Mouse (Mus musculus): ENCODE data around the gene Fam102b.

Gene Fam102b

DNA sequence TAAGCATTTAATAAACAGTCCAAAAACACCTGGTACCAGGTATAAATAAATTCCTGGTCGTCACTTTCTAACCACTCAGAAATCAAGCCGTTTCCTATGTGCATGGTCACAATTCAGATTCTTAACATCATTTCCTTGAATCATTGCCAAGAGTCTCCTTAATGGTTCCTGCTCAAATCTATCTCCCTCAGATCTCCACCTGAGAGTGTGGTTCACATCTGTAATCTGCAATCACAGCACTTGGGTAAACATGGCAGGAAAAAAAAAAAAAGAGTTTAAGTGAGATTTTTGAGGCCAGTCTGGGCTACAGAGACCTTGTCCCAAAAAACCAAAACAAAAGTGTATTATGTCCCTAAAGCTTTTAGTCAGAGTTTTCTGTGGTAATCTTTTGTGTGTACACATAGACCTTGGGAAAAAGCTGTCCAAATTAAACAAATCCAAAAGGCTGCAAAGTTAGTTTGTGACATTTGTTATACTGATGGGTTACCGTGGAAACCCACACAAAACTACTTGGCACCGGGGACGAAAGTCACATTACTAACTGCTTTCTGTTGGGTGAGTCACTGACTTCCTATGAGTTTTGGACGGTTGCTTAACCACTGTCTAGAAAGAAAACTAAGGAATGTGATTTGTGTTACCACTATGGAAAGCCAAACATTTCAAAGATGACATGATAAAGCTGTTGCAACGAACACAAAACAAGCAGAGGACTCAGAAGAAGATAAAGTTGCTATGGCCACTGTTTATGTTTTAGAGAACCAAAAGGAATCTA is 16.7 kb downstream of the Fam102b start:
- peak in 1 of 2 experiments; percentile 4 for DNase-seq (ENCODE audit: low spot score in 2 of 2)

DNA sequence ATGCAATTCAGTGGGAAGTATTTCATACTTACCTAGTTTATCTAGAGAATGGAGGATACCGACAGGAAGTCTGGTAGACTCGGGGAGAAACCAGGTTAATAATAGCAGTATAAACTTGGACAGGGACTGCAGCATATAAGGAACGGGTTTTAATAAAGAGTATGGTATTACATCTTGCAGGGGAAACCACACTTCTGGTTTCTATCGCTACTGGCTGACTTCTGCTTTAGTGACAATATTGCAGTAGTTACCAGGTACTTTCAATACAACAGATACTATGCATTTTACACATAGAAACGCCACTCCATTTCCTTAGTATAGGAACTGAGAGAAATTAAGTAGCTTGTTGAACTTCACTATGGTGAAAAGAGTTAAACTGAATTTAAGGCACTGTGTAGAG is 19.2 kb downstream of the Fam102b start:
- no peak for DNase-seq (ENCODE audit: low spot score in 2 of 2)

GRCm38 (mm10) chr3:109005777-109006176 is 21.6 kb downstream of the Fam102b start:
- no peak for DNase-seq (ENCODE audit: low spot score in 2 of 2)

DNA sequence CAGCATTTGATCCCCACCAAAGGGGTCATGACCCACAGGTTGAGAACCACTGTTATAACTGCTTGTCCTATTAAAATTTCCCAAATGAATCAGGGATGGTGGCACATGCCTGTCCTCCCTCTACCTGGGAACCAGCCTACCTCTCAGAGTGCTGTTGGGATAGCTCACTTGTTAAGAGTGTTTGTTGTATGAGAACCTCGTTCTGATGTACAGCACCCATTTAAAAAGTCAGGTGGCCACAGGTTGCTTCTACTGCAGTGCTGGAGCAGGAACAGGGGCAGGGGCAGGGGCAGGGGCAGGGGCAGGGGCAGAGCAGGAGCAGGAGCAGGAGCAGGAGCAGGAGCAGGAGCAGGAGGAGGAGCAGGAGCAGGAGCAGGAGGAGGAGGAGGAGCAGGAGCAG is 28.2 kb downstream of the Fam102b start:
- no peak for DNase-seq (ENCODE audit: low spot score in 2 of 2)

GRCm38 (mm10) chr3:108997762-108998161 is 29.6 kb downstream of the Fam102b start:
- peak in 1 of 2 experiments; percentile 14 for DNase-seq (ENCODE audit: low spot score in 2 of 2)

DNA sequence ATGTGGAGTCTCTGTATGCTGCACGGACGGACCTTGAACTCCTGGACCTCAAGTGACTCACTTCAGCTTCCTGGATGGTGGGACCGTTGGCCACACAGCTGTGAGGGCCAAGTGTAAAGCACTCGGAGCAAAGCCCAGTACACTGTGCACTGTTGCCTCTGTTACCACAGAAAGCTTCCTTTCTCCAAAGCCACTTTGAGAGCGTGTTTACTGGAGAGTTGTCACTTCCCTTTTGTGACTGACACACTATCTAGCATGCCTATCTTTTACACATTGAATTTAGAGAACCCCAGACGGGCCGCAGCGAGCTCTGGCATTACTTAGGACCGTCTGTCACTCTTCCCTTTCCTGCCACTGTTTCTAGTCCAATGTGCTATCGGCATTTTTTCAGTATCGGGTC is 30.1 kb downstream of the Fam102b start:
- DNase-seq (ENCODE audit: low spot score in 2 of 2): peak; percentile 7 to 28

GRCm38 (mm10) chr3:108995379-108995778 is 32.0 kb downstream of the Fam102b start:
- DNase-seq (ENCODE audit: low spot score in 2 of 2): no peak

GRCm38 (mm10) chr3:108994477-108994876 is 32.9 kb downstream of the Fam102b start:
- no peak for DNase-seq (ENCODE audit: low spot score in 2 of 2)

GRCm38 (mm10) chr3:108989971-108990548 is 37.3 kb downstream of the Fam102b start:
- peak in 1 of 2 experiments; percentile 6 for DNase-seq (ENCODE audit: low spot score in 2 of 2)

DNA sequence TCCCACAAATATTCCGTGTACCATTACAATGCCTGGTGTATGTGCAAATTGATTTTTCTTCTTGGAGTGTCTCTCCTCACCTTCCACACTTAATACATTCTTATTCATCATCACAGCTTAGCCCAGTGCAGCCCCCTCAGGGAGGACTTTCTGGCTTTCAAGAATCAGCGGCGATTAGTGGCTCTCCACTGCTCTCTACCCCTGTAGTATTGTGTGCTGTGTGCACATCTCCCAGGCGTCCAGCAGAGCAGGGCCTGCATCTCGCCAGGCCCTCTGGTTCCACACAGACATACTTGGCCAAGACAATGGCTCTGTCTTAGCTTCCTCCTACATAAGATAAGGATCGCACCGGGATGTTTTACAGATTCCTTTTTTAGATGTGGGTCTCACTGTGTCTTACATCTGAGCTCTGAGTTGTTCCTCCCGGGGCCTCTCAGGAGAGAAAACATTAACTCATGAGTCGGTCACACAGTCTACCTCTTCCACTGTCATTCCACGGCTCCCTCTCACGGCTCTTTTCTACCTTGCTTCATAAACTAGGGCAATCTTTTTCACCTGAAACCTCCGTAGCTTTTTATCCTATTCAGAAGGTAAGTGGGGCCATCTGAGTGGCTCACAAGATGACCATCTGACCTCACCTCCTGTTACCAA is 40.3 kb downstream of the Fam102b start:
- DNase-seq (ENCODE audit: low spot score in 2 of 2): no peak

GRCm38 (mm10) chr3:108986534-108986933 is 40.9 kb downstream of the Fam102b start:
- DNase-seq (ENCODE audit: low spot score in 2 of 2): no peak

GRCm38 (mm10) chr3:108983989-108984388 is 43.4 kb downstream of the Fam102b start:
- DNase-seq (ENCODE audit: low spot score in 2 of 2): no peak

DNA sequence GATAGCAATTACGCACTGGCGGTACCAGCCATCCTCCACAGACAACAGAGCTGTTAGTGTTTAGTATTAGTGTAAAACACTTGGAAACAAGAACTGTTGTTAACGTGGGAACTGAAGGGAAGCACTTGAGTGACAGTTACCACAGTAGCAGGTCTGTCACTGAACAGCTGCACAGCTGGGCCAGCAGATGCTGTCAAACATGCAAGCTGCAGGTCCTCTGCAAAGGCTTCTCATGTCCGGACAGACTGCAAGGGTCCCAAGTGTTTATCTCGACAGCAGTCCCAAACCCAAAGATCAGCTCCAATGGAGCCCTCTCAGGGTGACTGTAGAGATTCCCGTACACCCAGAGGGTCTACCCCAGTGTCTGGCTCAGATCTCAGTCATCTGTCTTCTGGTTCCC is 45.5 kb downstream of the Fam102b start:
- no peak for DNase-seq (ENCODE audit: low spot score in 2 of 2)

- DNase-seq (ENCODE audit: low spot score in 2 of 2): peak in 1 of 2 experiments; percentile 13
Measured at GRCm38 (mm10) chr3:108977340-108978030, 49.9 kb downstream of the Fam102b start.

GRCm38 (mm10) chr3:108974920-108975485 is 52.4 kb downstream of the Fam102b start:
- DNase-seq (ENCODE audit: low spot score in 2 of 2): no peak

DNA sequence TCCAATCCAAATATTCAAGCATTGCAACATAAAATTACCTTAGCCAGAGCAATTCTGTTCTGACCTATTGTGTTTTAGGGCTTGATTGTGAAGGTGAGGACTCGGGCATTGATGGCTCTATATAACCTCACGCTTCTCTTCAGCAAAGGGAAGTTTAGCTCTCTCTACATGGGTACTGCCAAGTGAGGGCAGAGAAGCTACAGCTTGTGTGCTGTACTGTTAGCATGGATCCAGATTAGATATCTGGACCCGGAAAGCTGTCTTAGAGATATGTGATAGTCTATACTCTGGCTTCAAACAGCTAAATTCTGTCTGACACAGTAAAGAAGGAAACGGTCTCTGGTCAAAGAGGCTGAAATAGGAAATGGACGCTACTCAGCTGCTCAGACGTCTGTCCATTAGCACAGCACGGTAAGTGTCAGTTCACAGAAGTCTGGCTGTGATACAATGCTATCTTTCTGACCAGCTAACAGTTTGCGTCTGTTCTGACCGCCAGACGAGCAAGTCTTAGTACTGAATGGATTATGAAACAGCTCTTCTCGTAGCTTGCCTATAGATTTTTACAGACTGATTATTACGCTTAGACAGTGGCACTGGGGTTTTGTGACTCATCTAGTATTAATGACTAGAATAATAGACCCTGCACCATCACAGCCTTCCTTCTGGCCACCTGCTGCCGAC is 53.3 kb downstream of the Fam102b start:
- DNase-seq (ENCODE audit: low spot score in 2 of 2): no peak

GRCm38 (mm10) chr3:108966051-108966450 is 61.4 kb downstream of the Fam102b start:
- no peak for DNase-seq (ENCODE audit: low spot score in 2 of 2)

GRCm38 (mm10) chr3:108964361-108965044 is 62.9 kb downstream of the Fam102b start:
- no peak for DNase-seq (ENCODE audit: low spot score in 2 of 2)

DNA sequence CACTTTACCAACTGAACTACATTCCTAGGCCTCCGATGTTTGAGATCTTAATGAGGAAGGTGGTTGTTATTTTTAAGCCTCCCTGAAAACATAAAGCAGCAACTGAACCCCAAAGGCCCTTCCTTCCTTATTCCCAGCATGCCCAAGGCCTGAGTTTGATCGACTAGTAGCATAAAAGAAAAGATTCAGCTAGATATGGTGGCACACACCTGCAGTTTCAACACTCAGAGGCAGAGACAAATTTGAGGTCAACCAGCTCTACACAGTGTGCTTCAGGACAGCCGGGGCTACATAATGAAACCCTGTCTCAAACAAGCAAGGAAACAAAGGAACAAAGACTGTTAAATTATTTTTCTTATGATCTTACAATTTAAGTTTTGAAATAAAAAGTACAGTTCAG is 63.6 kb downstream of the Fam102b start:
- DNase-seq (ENCODE audit: low spot score in 2 of 2): no peak

DNA sequence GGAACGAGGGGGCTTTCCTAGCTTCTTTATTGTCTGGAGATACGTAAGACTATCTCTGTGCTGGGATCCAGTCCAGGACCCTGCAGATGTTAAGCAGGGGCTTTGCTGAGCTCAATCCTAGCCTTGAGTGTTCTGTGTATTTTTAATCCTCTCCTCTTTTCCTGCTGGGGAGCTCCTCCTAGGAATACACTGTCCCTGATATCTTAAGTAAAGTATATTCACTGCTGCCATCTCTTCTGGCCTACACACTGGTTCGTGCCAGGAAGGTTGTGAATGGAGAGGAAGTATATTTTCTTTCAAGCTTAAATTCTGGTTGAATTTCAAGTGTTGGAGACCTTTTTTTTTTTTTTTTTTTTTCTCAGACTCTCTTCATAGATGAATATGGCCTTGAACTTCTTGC is 64.1 kb downstream of the Fam102b start:
- no peak for DNase-seq (ENCODE audit: low spot score in 2 of 2)

DNA sequence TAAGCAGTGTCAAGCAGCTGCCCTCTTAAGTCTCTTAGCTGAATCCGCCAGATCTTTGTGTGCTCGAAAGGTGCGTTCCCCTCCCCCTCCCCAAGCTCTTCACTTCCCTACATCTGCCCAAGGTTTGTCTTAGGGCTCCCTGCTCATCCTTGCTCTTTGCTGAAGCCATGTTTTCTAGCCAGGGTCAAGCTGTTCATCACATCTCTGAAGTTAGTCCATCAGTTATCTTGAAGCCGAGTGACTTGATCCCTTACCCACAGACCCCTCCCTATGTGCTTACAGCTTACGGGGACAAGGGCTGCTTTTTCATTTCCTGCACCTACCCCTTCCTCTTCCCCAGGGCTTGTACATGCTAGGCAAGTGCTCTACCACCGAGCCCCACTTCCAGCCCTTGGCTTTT is 65.8 kb downstream of the Fam102b start:
- no peak for DNase-seq (ENCODE audit: low spot score in 2 of 2)
